Comparison of ENCODE assay signal across 19 mouse cellular contexts in the genomic region with DNA sequence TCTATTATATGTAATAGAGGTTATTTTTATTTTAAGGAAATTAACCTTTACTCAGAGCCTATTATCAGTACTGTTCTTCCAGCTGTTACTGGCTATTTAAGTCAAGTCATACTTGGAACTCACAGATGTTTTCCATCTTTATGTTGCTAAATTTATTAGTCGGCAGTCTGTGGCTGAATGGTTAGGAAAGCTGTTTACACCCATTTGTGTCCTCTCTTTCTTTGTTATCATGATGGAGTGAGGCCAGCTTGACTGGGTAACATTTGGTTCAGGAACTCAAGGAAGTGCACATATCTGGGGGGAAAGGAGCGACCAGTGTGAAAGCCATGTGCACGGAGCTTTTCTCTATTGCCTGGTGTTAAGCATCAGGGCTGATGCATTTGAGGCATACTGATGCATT.
"Had no signal": no experiment of that assay in that cellular context is flagged by ENCODE, and none has a peak within 500 bp of the region (broad histone marks: within the 10 kb centered on the region; RNA-seq: fewer than 3 reads in every experiment).

No protein-coding gene starts in this region.

- H3K4me3 ChIP-seq: layer of hippocampus, adult 2 months; liver, embryonic 13.5 days; megakaryocyte, embryonic 14.5 days; midbrain, embryonic 10.5 days; midbrain, embryonic 13.5 days; myocyte; neural tube, embryonic 13.5 days had no signal

- H3K4me1 ChIP-seq: liver, embryonic 13.5 days; megakaryocyte, embryonic 14.5 days; midbrain, embryonic 10.5 days; midbrain, embryonic 13.5 days; neural tube, embryonic 13.5 days had no signal

- DNase-seq: kidney, adult 18-20 months; kidney, adult 9 months; kidney, postnatal 14 days; layer of hippocampus, adult 9-11 months; liver, embryonic 13.5 days; lung, postnatal 14 days; retina, postnatal 1 day; right cerebral cortex, postnatal 25 days; spleen, adult 18-20 months; thymus, postnatal 25 days had no signal

- H3K27ac ChIP-seq: layer of hippocampus, adult 2 months; liver, embryonic 13.5 days; midbrain, embryonic 10.5 days; midbrain, embryonic 13.5 days; neural tube, embryonic 13.5 days had no signal

- H3K27me3 ChIP-seq: liver, embryonic 13.5 days; megakaryocyte, embryonic 14.5 days; midbrain, embryonic 13.5 days; neural tube, embryonic 13.5 days had no signal

- H3K9ac ChIP-seq: liver, embryonic 13.5 days; midbrain, embryonic 13.5 days; neural tube, embryonic 13.5 days had no signal

- H3K4me2 ChIP-seq: liver, embryonic 13.5 days; midbrain, embryonic 13.5 days; neural tube, embryonic 13.5 days had no signal

- ATAC-seq: inflammation-experienced regulatory T-cells, adult 6 months; intestine, embryonic 16.5 days; midbrain, embryonic 13.5 days; midbrain, embryonic 16.5 days had no signal

- H3K36me3 ChIP-seq: liver, embryonic 13.5 days; midbrain, embryonic 10.5 days; midbrain, embryonic 13.5 days; neural tube, embryonic 13.5 days had no signal

- H3K9me3 ChIP-seq: liver, embryonic 13.5 days; midbrain, embryonic 10.5 days; midbrain, embryonic 13.5 days; neural tube, embryonic 13.5 days had no signal
